Mouse (Mus musculus) brain, embryonic 14.5 days (tissue): ENCODE data around the gene Pgap2.

Experiments used
- CTCF ChIP-seq: fragments of 200-500 bp; IDR thresholded peaks from 2 replicates; pipeline ENCODE4 v1.5.1; 2012; ENCODE audit warnings: inconsistent platforms, mild to moderate bottlenecking, moderate library complexity, borderline replicate concordance; ENCODE audit not compliant: insufficient read depth, insufficient read length; ENCODE audit errors: extremely low read depth
- POLR2A ChIP-seq: fragments of 200-500 bp; IDR thresholded peaks from 2 replicates; pipeline ENCODE4 v1.6.1; 2012; ENCODE audit warnings: mild to moderate bottlenecking, inconsistent platforms, borderline replicate concordance; ENCODE audit not compliant: poor library complexity, insufficient read depth, insufficient read length, severe bottlenecking; ENCODE audit errors: extremely low read depth

DNA sequence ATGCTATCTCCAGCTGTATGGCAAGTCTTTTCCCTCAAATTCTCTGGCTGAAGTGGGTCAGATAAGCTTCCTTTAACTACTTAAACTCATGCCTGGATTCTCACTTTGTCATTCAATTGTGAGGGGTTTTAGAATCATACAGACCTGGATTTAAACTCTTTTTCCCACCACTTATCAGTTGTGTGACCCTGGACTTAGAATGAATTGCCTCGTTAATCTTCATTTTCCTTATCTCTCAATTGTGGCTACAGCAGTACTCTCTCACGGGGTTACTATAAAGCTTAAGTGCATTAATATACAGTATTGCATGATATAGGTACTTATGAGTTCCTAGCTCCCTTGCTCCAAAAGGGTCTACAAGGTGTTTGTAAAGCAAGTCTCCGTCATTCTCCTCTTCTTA lies 32.9 kb downstream of the Pgap2 start:
- no peak for TF ChIP-seq CTCF
- no peak for TF ChIP-seq POLR2A
